Mouse (Mus musculus): Measurements from ENCODE around the gene Spta1.

DNA sequence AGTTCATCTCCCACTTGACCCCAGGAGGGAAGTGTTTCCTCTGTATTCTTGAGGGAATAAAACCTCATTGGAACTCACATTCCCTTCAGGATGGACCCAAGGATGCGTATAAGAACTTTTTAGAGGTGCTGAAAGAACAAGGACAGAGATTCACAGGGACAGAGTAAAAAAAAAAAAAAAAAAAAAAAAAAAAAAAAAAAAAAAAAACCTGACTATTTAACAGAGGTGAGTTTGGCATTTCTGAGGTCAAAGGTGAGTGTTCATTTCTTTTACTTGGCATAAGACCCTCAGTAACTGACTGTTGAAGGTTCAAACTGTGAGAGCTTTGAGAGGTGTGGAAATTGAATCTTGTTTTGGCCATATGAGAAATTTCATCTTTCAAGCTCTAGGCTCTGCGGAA is 23.3 kb upstream of the Spta1 start:
- TF ChIP-seq CTCF (IDR thresholded peaks at IDR 0.05; ENCODE audit: insufficient read depth, low read length) (no peak), POLR2A (IDR thresholded peaks at IDR 0.05; ENCODE audit: borderline replicate concordance, extremely low read depth, low read depth, low read length) (no peak)
